Mouse (Mus musculus) spleen, postnatal 36 days (tissue): ENCODE data around the gene Pnck.

Source experiments
- DNase-seq, 2 experiments: peaks; one replicate each; pipeline ENCODE4 v3.0.0; 2022; ENCODE audit warnings: low spot score in 2 of 2, mixed read lengths in 1 of 2

Gene Pnck

GRCm38 (mm10) chrX:73659575-73660283, at the start of gene Pnck:
Gene Pnck, minus strand, starts transcription at chrX:73660117.
- DNase-seq: no peak

- peak in 1 of 2 experiments; percentile 11 for DNase-seq
These were observed 40.6 kb upstream of the Pnck start for GRCm38 (mm10) chrX:73700472-73700871.

GRCm38 (mm10) chrX:73690917-73691629, 31.2 kb upstream of the Pnck start:
- DNase-seq: peak; percentile 28 to 34

- DNase-seq: no peak
These were observed 25.7 kb upstream of the Pnck start for GRCm38 (mm10) chrX:73685629-73686028.

GRCm38 (mm10) chrX:73684978-73685377, 25.1 kb upstream of the Pnck start:
- no peak for DNase-seq

- no peak for DNase-seq
These were observed 24.2 kb upstream of the Pnck start for GRCm38 (mm10) chrX:73684156-73684555.

GRCm38 (mm10) chrX:73676668-73677067, 16.8 kb upstream of the Pnck start:
- no peak for DNase-seq

- no peak for DNase-seq
These were observed 15.3 kb upstream of the Pnck start for GRCm38 (mm10) chrX:73675231-73675630.

- no peak for DNase-seq
These were observed 14.2 kb upstream of the Pnck start for GRCm38 (mm10) chrX:73673968-73674661.

- no peak for DNase-seq
These were observed 13.7 kb upstream of the Pnck start for GRCm38 (mm10) chrX:73673619-73673967.

- peak in 1 of 2 experiments; percentile 2 for DNase-seq
These were observed 13.1 kb upstream of the Pnck start, which contains the start of gene Slc6a8 for GRCm38 (mm10) chrX:73672879-73673618. Gene Slc6a8, plus strand, starts transcription at chrX:73673150.

GRCm38 (mm10) chrX:73672031-73672431, 12.1 kb upstream of the Pnck start:
- DNase-seq: peak; percentile 48 to 49

GRCm38 (mm10) chrX:73663143-73663542, 3.2 kb upstream of the Pnck start:
- no peak for DNase-seq

GRCm38 (mm10) chrX:73660284-73660665, 358 bp upstream of the Pnck start:
- DNase-seq: no peak

GRCm38 (mm10) chrX:73658936-73659574, 862 bp downstream of the Pnck start:
- no peak for DNase-seq

GRCm38 (mm10) chrX:73658391-73658790, 1.5 kb downstream of the Pnck start:
- DNase-seq: peak in 1 of 2 experiments; percentile 7

GRCm38 (mm10) chrX:73655529-73655928, 4.4 kb downstream of the Pnck start:
- peak in 1 of 2 experiments; percentile 18 for DNase-seq

- DNase-seq: peak; percentile 16 to 59
These were observed 5.7 kb downstream of the Pnck start for GRCm38 (mm10) chrX:73654177-73654576.

GRCm38 (mm10) chrX:73653392-73653791, 6.5 kb downstream of the Pnck start:
- no peak for DNase-seq

GRCm38 (mm10) chrX:73650869-73651268, 9.0 kb downstream of the Pnck start:
- DNase-seq: no peak

GRCm38 (mm10) chrX:73645121-73645520, 14.8 kb downstream of the Pnck start:
- DNase-seq: no peak
